Comparison of ENCODE assay signal across 8 mouse cellular contexts in the genomic region with DNA sequence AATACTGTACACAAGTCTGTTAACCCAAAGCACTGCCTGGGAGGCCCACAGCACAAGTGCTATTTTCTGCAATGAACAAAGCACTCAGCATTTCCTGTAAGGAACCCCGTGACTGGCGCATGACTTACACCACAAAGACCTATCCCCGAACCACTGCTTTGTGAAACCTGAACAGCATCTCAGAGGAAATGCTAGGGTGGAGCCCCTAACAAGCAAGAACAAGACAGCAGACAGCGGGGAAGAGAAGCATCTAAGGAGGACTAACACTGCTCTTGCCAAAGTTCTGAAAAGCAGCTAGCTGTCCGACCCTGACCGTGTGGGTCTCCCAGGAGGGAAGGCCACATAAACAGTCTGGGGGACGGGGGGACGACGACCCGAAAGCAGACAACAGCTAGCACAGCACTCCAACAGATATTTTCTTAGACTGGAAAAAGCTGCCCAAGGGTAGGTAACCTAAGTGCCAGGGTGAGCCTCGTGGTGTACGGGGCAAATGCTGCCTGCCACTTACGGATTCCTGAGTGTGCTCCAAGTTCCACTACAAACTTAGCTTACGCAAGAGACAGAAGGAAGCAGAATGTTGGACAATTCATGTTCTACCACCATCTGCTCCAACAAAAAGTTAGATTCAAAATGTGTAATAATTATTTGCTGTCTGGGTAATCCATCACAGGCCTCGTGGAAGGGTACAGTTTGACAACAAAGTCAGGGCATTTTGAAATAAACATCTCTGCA. TPM values are rescaled to one million over a fixed set of nuclear protein-coding genes. Genes with fewer than 3 reads are reported as not detected.
DNase-seq lines count a peak whose midpoint lies in the region; ATAC-seq and TF ChIP-seq lines count a peak whose summit lies in the region.

No protein-coding gene starts in this region.

- H3K27ac ChIP-seq in intestine, embryonic 14.5 days (ENCODE audit: low read depth), result peak overlapping the region; percentile 48; the same call in 1 of the 2 replicates
- peak overlapping the region; percentile 77 for H3K27ac ChIP-seq in liver, embryonic 15.5 days (replicated peaks)

- H3K79me2 ChIP-seq in C2C12 (ENCODE audit: control insufficient read depth, insufficient read depth), result peaks cover 92% of the 10 kb centered on the region

- TF ChIP-seq CTCF in C2C12 (IDR thresholded peaks at IDR 0.05; ENCODE audit: control insufficient read depth, insufficient read depth, insufficient read length), result no peak

- H3K4me2 ChIP-seq in intestine, embryonic 14.5 days (ENCODE audit: low read length), result no peak overlapping the region
- peak overlapping the region; percentile 41; the same call in 1 of the 2 replicates for H3K4me2 ChIP-seq in liver, embryonic 15.5 days

- peaks cover 75% of the 10 kb centered on the region for H3K79me3 ChIP-seq in C2C12 (ENCODE audit: low read depth)

- H3K4me1 ChIP-seq in intestine, embryonic 14.5 days (replicated peaks; ENCODE audit: control insufficient read depth, insufficient read depth, low read length), result peaks cover 20% of the 10 kb centered on the region
- peaks cover 65% of the 10 kb centered on the region for H3K4me1 ChIP-seq in liver, embryonic 15.5 days (replicated peaks)

- no peak overlapping the region for H3K4me3 ChIP-seq in C2C12 (ENCODE audit: insufficient read depth, poor library complexity, severe bottlenecking)
- no peak overlapping the region for H3K4me3 ChIP-seq in intestine, embryonic 14.5 days (ENCODE audit: low read depth, low read length)
- no peak overlapping the region for H3K4me3 ChIP-seq in liver, embryonic 15.5 days (replicated peaks)

- peak; percentile 58 for DNase-seq in NIH3T3 (ENCODE audit: low read depth)
- peak; percentile 16 for DNase-seq in gastrocnemius, postnatal 10 days
- DNase-seq in intestine, embryonic 14.5 days (ENCODE audit: low spot score), result no peak
- DNase-seq in spleen, postnatal 14 days (ENCODE audit: low spot score in 2 of 2), result peak; percentile 35 to 56
- DNase-seq in frontal cortex, postnatal 36 days (ENCODE audit: low spot score in 2 of 2), result no peak
- DNase-seq in right cerebral cortex, postnatal 36 days (ENCODE audit: low spot score in 2 of 2), result no peak

- H3K9me3 ChIP-seq in intestine, embryonic 14.5 days (ENCODE audit: control insufficient read depth, low read length), result no peaks in the 10 kb centered on the region
- no peaks in the 10 kb centered on the region for H3K9me3 ChIP-seq in liver, embryonic 15.5 days (replicated peaks)

- H3K36me3 ChIP-seq in C2C12 (ENCODE audit: control insufficient read depth, insufficient read depth), result peaks cover 28% of the 10 kb centered on the region
- peaks cover 12% of the 10 kb centered on the region for H3K36me3 ChIP-seq in intestine, embryonic 14.5 days (ENCODE audit: control insufficient read depth, insufficient read depth, low read length)
- peaks cover 44% of the 10 kb centered on the region for H3K36me3 ChIP-seq in liver, embryonic 15.5 days (replicated peaks)

- 55% methylated on average over 15 of the region's 15 CpGs for WGBS in intestine, embryonic 14.5 days
- 34% methylated on average over 15 of the region's 15 CpGs for WGBS in liver, embryonic 15.5 days (ENCODE audit: insufficient replicate concordance)

- H3K27me3 ChIP-seq in C2C12 (ENCODE audit: control insufficient read depth, insufficient read depth, insufficient read length), result no peaks in the 10 kb centered on the region
- H3K27me3 ChIP-seq in intestine, embryonic 14.5 days (replicated peaks; ENCODE audit: control insufficient read depth, insufficient read depth, low read length), result no peaks in the 10 kb centered on the region
- no peaks in the 10 kb centered on the region for H3K27me3 ChIP-seq in liver, embryonic 15.5 days

- peak overlapping the region; percentile 58 for H3ac ChIP-seq in C2C12 (ENCODE audit: control insufficient read depth, insufficient read length, low read depth)

- no peak overlapping the region for H3K9ac ChIP-seq in intestine, embryonic 14.5 days (ENCODE audit: low read length)
- no peak overlapping the region for H3K9ac ChIP-seq in liver, embryonic 15.5 days

- ATAC-seq in intestine, embryonic 14.5 days (replicated peaks; ENCODE audit: low FRiP score, low TSS enrichment, low read depth), result no peak
- ATAC-seq in liver, embryonic 15.5 days (ENCODE audit: insufficient read depth), result peak; percentile 29

TF ChIP-seq in C2C12, 6 proteins besides CTCF, POLR2A, EP300 and RAD21:
- TF ChIP-seq MYOD1 (IDR thresholded peaks at IDR 0.05; ENCODE audit: control insufficient read depth, insufficient read length, low read depth) (no peak), USF1 (IDR thresholded peaks at IDR 0.05; ENCODE audit: low read depth) (peak; percentile 58), CEBPB (IDR thresholded peaks at IDR 0.05; ENCODE audit: low read depth) (peak; percentile 69), MYOG (IDR thresholded peaks at IDR 0.05; ENCODE audit: control insufficient read depth, extremely low read depth, insufficient read length) (no peak)

RNA-seq across cellular contexts. Expression of gene Nfe2l2, which starts 21.3 kb away (rescaled TPM):
- 48.4 TPM for polyA plus RNA-seq in C2C12 (2012; fragmentation: generic; extraction: Trizol)
- 10 to 100 TPM; 28.4 to 33.3 TPM for total RNA-seq in gastrocnemius, postnatal 10 days (2021)
- 69.4 and 71.7 TPM in 2 replicates for polyA plus RNA-seq in intestine, embryonic 14.5 days (2014; fragmentation: Nextera tagmentation; extraction: Ambion mirVana)
- polyA plus RNA-seq in liver, embryonic 15.5 days (2015; fragmentation: Nextera tagmentation; extraction: Ambion mirVana), result 37.1 and 40.7 TPM in 2 replicates

RNA-seq across cellular contexts. Expression of gene Hnrnpa3, which starts 24.1 kb away (rescaled TPM):
- 341 TPM for polyA plus RNA-seq in C2C12 (2012; fragmentation: generic; extraction: Trizol)
- total RNA-seq in gastrocnemius, postnatal 10 days (2021), result 100 to 1,000 TPM; 280 to 305 TPM
- polyA plus RNA-seq in intestine, embryonic 14.5 days (2014; fragmentation: Nextera tagmentation; extraction: Ambion mirVana), result 230 TPM in 2 replicates
- 96.7 and 101 TPM in 2 replicates for polyA plus RNA-seq in liver, embryonic 15.5 days (2015; fragmentation: Nextera tagmentation; extraction: Ambion mirVana)

Comparison
In these comparisons a context has a peak if more than half of its experiments do, and no peak if none do; other contexts are left out.
1. DNase-seq: peak in NIH3T3 (single experiment), gastrocnemius, postnatal 10 days (single experiment) and spleen, postnatal 14 days (2 of 2); none in intestine, embryonic 14.5 days (single experiment), frontal cortex, postnatal 36 days (0 of 2) and right cerebral cortex, postnatal 36 days (0 of 2).